Mouse (Mus musculus): ENCODE measurements around the gene Ypel2.

DNA sequence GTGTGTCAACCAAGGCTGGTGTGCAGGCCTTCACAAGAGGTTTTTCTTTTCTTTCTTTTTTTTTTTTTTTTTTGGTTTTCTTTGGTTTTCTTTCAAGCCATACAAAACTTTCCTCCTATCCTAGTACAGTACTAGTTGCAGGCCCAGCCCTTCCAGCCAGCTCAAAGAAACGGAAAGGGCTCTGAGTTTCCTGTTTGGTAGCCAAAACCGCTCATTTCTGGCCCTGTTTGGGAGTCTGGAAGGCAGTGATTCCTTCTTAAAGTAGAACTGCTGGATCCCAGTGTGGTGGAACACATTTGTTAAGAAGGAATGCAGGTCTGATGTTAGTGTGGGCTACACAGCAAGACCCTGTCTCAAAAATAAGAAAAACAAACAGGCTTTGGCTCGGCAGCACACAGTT, 43.0 kb downstream of the Ypel2 start:
- TF ChIP-seq CTCF (IDR thresholded peaks at IDR 0.05; ENCODE audit: borderline replicate concordance, insufficient read depth, low read length) (no peak), POLR2A (IDR thresholded peaks at IDR 0.05; ENCODE audit: low read depth, low read length) (no peak)
